Mouse (Mus musculus) cortical plate, adult 2 months (tissue): ENCODE data around the gene Bbs9. TPM values are rescaled to one million over a fixed set of nuclear protein-coding genes. Genes with fewer than 3 reads are reported as not detected.

ENCODE experiments used
- H3K27ac ChIP-seq: fragments of 200-500 bp; 2 replicates; pipeline ENCODE4 v1.5.1; 2012; ENCODE audit warnings: low read length, control low read depth, inconsistent platforms; ENCODE audit not compliant: insufficient read depth
- H3K4me1 ChIP-seq: fragments of 200-500 bp; 2 replicates; pipeline ENCODE4 v1.6.1; 2011; ENCODE audit warnings: low read length; ENCODE audit not compliant: control insufficient read depth, insufficient read depth
- H3K4me3 ChIP-seq: fragments of 200-500 bp; 2 replicates; pipeline ENCODE4 v1.5.1; 2011; ENCODE audit warnings: mild to moderate bottlenecking, low read length, control low read depth; ENCODE audit not compliant: insufficient read depth
- CTCF ChIP-seq: fragments of 200-500 bp; IDR thresholded peaks from 2 replicates; pipeline ENCODE4 v1.5.1; 2011; ENCODE audit warnings: mild to moderate bottlenecking, control low read depth, low read length; ENCODE audit not compliant: insufficient read depth; ENCODE audit errors: extremely low read depth
- POLR2A ChIP-seq: fragments of 200-500 bp; IDR thresholded peaks from 2 replicates; pipeline ENCODE4 v1.6.1; 2011; ENCODE audit warnings: mild to moderate bottlenecking, low read length, control low read depth; ENCODE audit not compliant: insufficient read depth; ENCODE audit errors: extremely low read depth
- polyA plus RNA-seq: library from polyadenylated mRNA; depleted of rRNA; stranded (reverse); fragments of >200 nt; gene quantifications from 2 replicates; pipeline ENCODE4 v1.2.3, GENCODE M21; 2012

Bbs9 gene
- polyA plus RNA-seq, 1 experiment: 17.9 TPM

GRCm38 (mm10) chr9:22484562-22485308 is 9.2 kb downstream of the Bbs9 start:
- Histone ChIP-seq H3K27ac (no peak overlapping the region), H3K4me1 (no peaks in the 10 kb centered on the region), H3K4me3 (no peak overlapping the region)
- TF ChIP-seq POLR2A: no peak
- no peak for TF ChIP-seq CTCF

GRCm38 (mm10) chr9:22486211-22486610 is 10.7 kb downstream of the Bbs9 start:
- Histone ChIP-seq H3K4me1 (no peaks in the 10 kb centered on the region), H3K27ac (no peak overlapping the region), H3K4me3 (no peak overlapping the region)
- no peak for TF ChIP-seq CTCF
- TF ChIP-seq POLR2A: no peak

GRCm38 (mm10) chr9:22488963-22489362 is 13.4 kb downstream of the Bbs9 start:
- Histone ChIP-seq H3K4me3 (no peak overlapping the region), H3K27ac (no peak overlapping the region), H3K4me1 (no peaks in the 10 kb centered on the region)
- no peak for TF ChIP-seq POLR2A
- TF ChIP-seq CTCF: no peak

- no peak for TF ChIP-seq CTCF
- no peak for TF ChIP-seq POLR2A
Observed at GRCm38 (mm10) chr9:22494203-22494807, 18.8 kb downstream of the Bbs9 start.

GRCm38 (mm10) chr9:22495133-22495532 is 19.6 kb downstream of the Bbs9 start:
- Histone ChIP-seq H3K4me3 (no peak overlapping the region), H3K4me1 (no peaks in the 10 kb centered on the region), H3K27ac (no peak overlapping the region)
- no peak; the same call in 1 of the 2 replicates for TF ChIP-seq CTCF
- no peak for TF ChIP-seq POLR2A

More at GRCm38 (mm10) chr9:22494203-22494807, 18.8 kb downstream of the Bbs9 start:
- no peak overlapping the region for H3K27ac ChIP-seq
- no peak overlapping the region for H3K4me3 ChIP-seq
- no peaks in the 10 kb centered on the region for H3K4me1 ChIP-seq

GRCm38 (mm10) chr9:22497021-22497767 is 21.7 kb downstream of the Bbs9 start:
- Histone ChIP-seq H3K4me3 (no peak overlapping the region), H3K4me1 (no peaks in the 10 kb centered on the region), H3K27ac (no peak overlapping the region)
- TF ChIP-seq CTCF (no peak), POLR2A (no peak)

- no peak overlapping the region for H3K4me3 ChIP-seq
- TF ChIP-seq POLR2A (no peak), CTCF (no peak)
- peaks cover 2% of the 10 kb centered on the region for H3K4me1 ChIP-seq
- H3K27ac ChIP-seq: no peak overlapping the region
Observed at GRCm38 (mm10) chr9:22502972-22503371, 27.5 kb downstream of the Bbs9 start.

- Histone ChIP-seq H3K27ac (no peak overlapping the region), H3K4me3 (no peak overlapping the region), H3K4me1 (peaks cover 2% of the 10 kb centered on the region)
- TF ChIP-seq CTCF: no peak
- TF ChIP-seq POLR2A: no peak
Observed at GRCm38 (mm10) chr9:22503581-22503980, 28.1 kb downstream of the Bbs9 start.

- no peak for TF ChIP-seq POLR2A
- no peak for TF ChIP-seq CTCF
- no peak overlapping the region for H3K4me3 ChIP-seq
- no peak overlapping the region for H3K27ac ChIP-seq
- peaks cover 2% of the 10 kb centered on the region for H3K4me1 ChIP-seq
Observed at GRCm38 (mm10) chr9:22505574-22505973, 30.1 kb downstream of the Bbs9 start.
